Mouse (Mus musculus): ENCODE data around the gene Morc4. TPM values are rescaled to one million over a fixed set of nuclear protein-coding genes. Genes with fewer than 3 reads are reported as not detected.

Morc4 gene
- polyA plus RNA-seq, 1 experiment, result 2.6 TPM

DNA sequence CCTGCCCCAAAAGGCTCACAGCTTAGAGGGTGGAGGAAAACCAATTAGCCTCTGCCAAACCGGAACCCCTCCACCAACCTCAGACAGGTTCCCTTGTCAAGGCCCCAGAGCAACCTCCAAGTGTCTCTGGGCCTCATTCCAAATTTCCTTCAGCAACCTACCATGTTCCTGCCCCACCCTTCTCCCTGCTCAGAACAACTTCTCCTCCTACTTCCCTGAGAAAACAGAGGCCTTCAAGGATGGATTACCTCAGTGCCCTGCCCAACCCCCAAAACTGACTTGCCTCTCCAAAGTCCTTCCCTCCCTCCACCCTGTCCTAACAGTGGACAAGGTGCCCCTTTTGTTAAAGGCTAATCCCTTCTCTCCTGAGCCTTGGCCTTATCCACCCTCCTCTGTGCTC, 85.7 kb downstream of the Morc4 start:
- no peak for TF ChIP-seq POLR2A (IDR thresholded peaks at IDR 0.05; ENCODE audit: borderline replicate concordance, extremely low read depth, low read depth, low read length)
- no peak for TF ChIP-seq CTCF (IDR thresholded peaks at IDR 0.05; ENCODE audit: insufficient read depth, low read length)
- DNase-seq, result peak; percentile 17
- WGBS, result 50% methylated on average over 1 of the region's 1 CpGs
- Histone ChIP-seq H3K4me3 (replicated peaks; ENCODE audit: extremely low read depth, low read depth, low read length) (no peak overlapping the region), H3K4me1 (ENCODE audit: control insufficient read depth, insufficient read depth, low read length) (peaks cover 2% of the 10 kb centered on the region; the same call in 1 of the 2 replicates)

DNA sequence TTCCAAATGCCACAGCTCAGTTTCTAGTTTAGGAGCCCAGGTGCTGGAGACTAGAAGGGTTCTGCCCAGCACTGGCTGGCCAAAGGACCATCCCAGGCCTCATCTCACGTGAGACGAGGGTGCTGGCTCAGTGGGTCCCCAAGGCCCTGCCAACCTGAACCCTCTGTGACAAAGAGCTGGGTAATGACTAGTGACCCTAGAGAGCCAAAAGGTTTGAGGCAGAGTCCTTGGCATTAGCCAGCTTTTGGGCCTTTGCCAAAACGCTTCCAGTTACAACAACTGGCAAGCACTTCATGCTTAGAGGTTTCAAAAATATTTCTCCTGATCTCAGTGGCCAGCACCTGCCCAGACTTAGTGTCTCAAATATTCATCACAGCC, 88.4 kb downstream of the Morc4 start:
- H3K4me3 ChIP-seq (replicated peaks; ENCODE audit: extremely low read depth, low read depth, low read length), result no peak overlapping the region
- no peak for DNase-seq
- 77% methylated on average over 3 of the region's 3 CpGs for WGBS
- no peak for TF ChIP-seq POLR2A (IDR thresholded peaks at IDR 0.05; ENCODE audit: borderline replicate concordance, extremely low read depth, low read depth, low read length)
- TF ChIP-seq CTCF (IDR thresholded peaks at IDR 0.05; ENCODE audit: insufficient read depth, low read length), result no peak
- H3K4me1 ChIP-seq (ENCODE audit: control insufficient read depth, insufficient read depth, low read length), result peaks cover 2% of the 10 kb centered on the region; the same call in 1 of the 2 replicates

DNA sequence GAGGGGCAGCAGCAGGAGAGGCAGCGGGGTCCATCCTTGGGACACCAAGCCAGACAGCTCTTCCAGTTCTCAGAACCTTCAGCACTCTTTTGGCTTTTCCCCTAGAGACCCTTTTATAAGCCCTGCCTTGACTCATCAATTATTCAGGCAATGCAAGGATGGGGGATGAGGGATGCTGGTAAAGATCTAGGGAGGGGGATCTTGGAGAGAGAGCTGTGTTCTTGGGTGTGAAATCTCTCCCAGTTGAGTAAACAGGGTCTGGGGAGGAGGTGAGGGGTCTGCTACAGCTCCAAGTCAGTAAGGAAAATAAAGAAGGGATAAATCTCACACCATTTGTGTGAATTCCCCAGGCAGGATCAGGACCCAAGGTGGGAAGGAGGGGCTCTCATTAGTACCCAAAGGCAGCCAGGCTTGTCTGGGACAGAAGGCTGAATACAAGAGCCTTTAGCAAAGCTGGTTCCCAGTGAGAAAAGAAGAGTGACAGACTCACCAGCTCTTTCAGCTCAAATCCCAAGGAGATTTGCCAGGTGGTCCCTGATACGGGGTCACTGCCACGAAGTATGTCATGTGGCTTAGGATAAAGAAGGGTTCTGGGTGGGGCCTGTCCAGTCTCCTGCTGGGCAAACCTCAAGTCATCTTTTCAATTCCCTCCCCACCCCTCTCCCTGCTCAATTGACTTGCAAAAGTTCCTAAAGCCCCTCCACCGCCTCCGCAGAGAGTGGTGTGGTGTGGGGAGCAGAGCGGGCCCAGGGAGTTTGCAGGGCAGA, 89.0 kb downstream of the Morc4 start, which contains the start of gene Ripply1:
Gene Ripply1, minus strand, starts transcription at position 76 of the 767 bp plus-strand sequence.
- Histone ChIP-seq H3K4me3 (replicated peaks; ENCODE audit: extremely low read depth, low read depth, low read length) (no peak within 1 kb of the TSS), H3K4me1 (ENCODE audit: control insufficient read depth, insufficient read depth, low read length) (peaks cover 2% of the 10 kb centered on the region; the same call in 1 of the 2 replicates)
- no peak for DNase-seq
- TF ChIP-seq CTCF (IDR thresholded peaks at IDR 0.05; ENCODE audit: insufficient read depth, low read length) (no peak), POLR2A (IDR thresholded peaks at IDR 0.05; ENCODE audit: borderline replicate concordance, extremely low read depth, low read depth, low read length) (no peak)
- 63% methylated on average over 6 of the region's 6 CpGs for WGBS

DNA sequence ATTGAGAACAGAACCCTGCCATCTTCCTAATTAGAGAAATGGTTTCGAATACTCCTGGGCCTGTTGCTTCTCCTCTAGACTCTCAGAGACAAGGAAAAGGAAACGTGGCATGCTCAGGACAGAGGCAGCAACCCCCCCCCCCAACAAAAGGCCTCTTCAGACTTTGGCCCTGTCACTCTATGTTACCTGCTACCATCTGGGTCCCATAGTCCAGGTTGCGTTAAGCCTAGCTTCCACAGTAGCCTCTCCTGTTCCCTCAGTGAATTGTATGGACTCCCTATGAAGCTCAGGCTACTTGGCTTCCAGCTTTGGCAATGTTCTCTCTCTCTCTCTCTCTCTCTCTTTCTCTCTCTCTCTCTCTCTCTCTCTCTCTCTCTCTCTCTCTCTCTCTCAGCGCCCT, 89.9 kb downstream of the Morc4 start:
- no peak overlapping the region for H3K4me3 ChIP-seq (replicated peaks; ENCODE audit: extremely low read depth, low read depth, low read length)
- WGBS, result 75% methylated on average over 4 of the region's 4 CpGs
- TF ChIP-seq CTCF (IDR thresholded peaks at IDR 0.05; ENCODE audit: insufficient read depth, low read length) (no peak), POLR2A (IDR thresholded peaks at IDR 0.05; ENCODE audit: borderline replicate concordance, extremely low read depth, low read depth, low read length) (no peak)
- H3K4me1 ChIP-seq (ENCODE audit: control insufficient read depth, insufficient read depth, low read length), result peaks cover 2% of the 10 kb centered on the region; the same call in 1 of the 2 replicates
- DNase-seq, result no peak

DNA sequence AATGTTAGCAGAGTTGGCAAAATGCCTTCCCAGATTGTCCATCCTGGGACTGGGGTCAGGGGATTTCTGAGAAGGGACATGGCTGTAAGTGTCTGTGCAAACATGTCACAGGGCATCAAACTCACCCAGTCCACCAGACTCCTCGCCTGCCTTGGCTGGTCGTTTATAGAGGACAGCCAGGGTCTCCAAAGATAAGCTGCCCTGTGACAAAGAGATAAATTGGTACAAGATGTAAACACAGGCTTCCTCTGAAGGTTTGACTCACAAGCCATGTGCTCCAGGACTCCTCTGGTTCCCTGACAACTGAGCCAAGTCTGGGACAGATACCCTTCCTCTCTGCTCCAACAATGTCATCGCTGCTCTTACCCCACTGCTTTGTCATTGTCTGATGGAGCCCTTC, 90.5 kb downstream of the Morc4 start:
- no peak for DNase-seq
- H3K4me1 ChIP-seq (ENCODE audit: control insufficient read depth, insufficient read depth, low read length), result peaks cover 2% of the 10 kb centered on the region; the same call in 1 of the 2 replicates
- TF ChIP-seq POLR2A (IDR thresholded peaks at IDR 0.05; ENCODE audit: borderline replicate concordance, extremely low read depth, low read depth, low read length) (no peak), CTCF (IDR thresholded peaks at IDR 0.05; ENCODE audit: insufficient read depth, low read length) (no peak)
- 41% methylated on average over 3 of the region's 3 CpGs for WGBS
- H3K4me3 ChIP-seq (replicated peaks; ENCODE audit: extremely low read depth, low read depth, low read length), result no peak overlapping the region

DNA sequence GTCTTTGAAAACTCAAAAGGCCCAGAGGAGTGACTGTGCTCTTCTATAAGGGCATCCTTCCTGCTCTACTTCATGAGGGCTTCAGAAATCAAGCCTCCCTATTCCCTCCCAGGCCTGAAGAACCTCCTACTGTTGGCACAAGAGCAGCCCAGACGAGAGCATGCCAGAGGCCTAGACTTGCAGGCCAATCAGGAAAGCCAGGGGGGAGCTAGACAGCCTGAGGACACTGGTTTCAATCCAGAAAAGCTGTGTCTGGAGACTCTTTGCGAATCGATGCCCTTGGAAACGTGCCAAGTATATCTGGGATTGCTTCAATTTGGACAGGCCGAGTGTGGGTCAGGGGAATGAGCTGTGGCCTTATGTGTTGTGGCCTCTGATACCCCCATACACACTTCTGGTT, 92.1 kb downstream of the Morc4 start:
- WGBS, result 69% methylated on average over 5 of the region's 5 CpGs
- TF ChIP-seq CTCF (IDR thresholded peaks at IDR 0.05; ENCODE audit: insufficient read depth, low read length) (no peak), POLR2A (IDR thresholded peaks at IDR 0.05; ENCODE audit: borderline replicate concordance, extremely low read depth, low read depth, low read length) (no peak)

DNA sequence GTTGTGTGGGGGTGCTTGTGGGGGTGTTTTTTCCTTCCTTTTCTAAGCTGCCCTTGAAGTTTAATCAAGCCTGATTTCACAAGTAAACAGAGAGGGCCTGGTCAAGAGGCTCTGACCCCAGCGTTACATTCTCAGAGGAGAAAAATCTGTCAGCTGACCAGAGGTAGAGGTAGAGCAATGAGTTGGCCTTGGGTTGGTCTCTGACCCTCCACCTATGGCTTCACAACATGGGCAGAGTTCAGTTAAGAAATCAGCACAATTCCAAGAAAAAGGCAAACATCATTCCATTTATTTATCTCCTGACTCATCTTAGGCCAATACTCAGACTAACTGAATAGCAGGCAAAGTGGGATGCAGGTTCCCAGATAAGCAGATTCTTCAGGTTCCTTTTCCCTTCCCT, 92.6 kb downstream of the Morc4 start:
- Histone ChIP-seq H3K4me3 (replicated peaks; ENCODE audit: extremely low read depth, low read depth, low read length) (no peak overlapping the region), H3K4me1 (ENCODE audit: control insufficient read depth, insufficient read depth, low read length) (0 out of 2 replicates have a peak, but pooled peaks cover 2% of the 10 kb centered on the region)
- TF ChIP-seq POLR2A (IDR thresholded peaks at IDR 0.05; ENCODE audit: borderline replicate concordance, extremely low read depth, low read depth, low read length) (no peak), CTCF (IDR thresholded peaks at IDR 0.05; ENCODE audit: insufficient read depth, low read length) (no peak)
- WGBS, result 83% methylated on average over 1 of the region's 1 CpGs
- no peak for DNase-seq

More for the DNA sequence above, 92.1 kb downstream of the Morc4 start:
- Histone ChIP-seq H3K4me1 (ENCODE audit: control insufficient read depth, insufficient read depth, low read length) (0 out of 2 replicates have a peak, but pooled peaks cover 2% of the 10 kb centered on the region), H3K4me3 (replicated peaks; ENCODE audit: extremely low read depth, low read depth, low read length) (no peak overlapping the region)
- DNase-seq, result no peak

DNA sequence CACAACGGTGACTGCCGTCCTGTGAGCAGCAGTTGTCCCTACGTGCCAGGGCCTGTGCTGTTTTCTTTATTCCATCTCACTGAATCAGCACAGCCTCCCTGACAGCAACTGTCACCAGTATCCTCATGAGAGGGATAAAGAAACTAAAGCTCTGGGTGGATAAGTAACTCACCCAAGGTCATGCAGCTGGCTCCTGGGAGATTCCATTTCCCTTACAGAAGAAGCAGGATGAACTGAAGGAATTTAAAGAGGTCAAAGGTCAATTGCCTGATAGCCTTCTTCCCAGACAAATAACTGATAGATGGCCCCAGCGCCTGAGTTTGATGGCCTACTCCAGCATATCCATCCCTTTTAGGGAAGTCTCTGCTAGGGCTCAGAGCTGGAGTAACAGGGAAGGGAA, 94.1 kb downstream of the Morc4 start:
- no peak for TF ChIP-seq CTCF (IDR thresholded peaks at IDR 0.05; ENCODE audit: insufficient read depth, low read length)
- TF ChIP-seq POLR2A (IDR thresholded peaks at IDR 0.05; ENCODE audit: borderline replicate concordance, extremely low read depth, low read depth, low read length), result no peak
- DNase-seq, result no peak
- Histone ChIP-seq H3K4me3 (replicated peaks; ENCODE audit: extremely low read depth, low read depth, low read length) (no peak overlapping the region), H3K4me1 (ENCODE audit: control insufficient read depth, insufficient read depth, low read length) (0 out of 2 replicates have a peak, but pooled peaks cover 2% of the 10 kb centered on the region)
- WGBS, result 77% methylated on average over 4 of the region's 4 CpGs

DNA sequence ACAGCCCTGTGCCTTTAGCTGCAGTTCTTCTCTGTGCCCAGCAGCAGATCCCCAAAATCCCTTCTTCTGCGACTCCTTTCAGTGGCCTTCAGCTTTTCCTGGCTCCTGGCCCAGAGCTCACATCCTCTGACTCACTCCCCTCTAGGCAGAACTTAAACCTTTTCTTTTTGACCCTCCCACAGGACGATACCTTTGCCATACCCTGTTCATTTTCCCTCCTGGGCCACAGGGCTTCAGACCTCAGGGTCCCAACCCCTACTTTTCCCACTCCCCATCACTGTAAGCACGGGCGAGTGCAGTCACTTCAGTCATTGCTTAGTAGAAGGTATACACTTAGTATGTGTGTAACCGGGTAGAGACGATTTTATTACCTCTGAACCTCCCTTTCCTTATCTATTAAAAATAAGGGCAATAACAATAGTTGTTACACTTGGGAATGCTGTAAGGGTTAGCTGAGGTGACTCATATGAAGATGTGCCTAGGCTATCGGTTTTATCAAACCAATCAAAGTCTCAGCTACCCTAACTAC, 96.3 kb downstream of the Morc4 start:
- WGBS, result 69% methylated on average over 7 of the region's 7 CpGs
- TF ChIP-seq POLR2A (IDR thresholded peaks at IDR 0.05; ENCODE audit: borderline replicate concordance, extremely low read depth, low read depth, low read length) (no peak), CTCF (IDR thresholded peaks at IDR 0.05; ENCODE audit: insufficient read depth, low read length) (no peak)
- Histone ChIP-seq H3K4me1 (ENCODE audit: control insufficient read depth, insufficient read depth, low read length) (no peaks in the 10 kb centered on the region), H3K4me3 (replicated peaks; ENCODE audit: extremely low read depth, low read depth, low read length) (no peak overlapping the region)
- DNase-seq, result no peak
